Mouse (Mus musculus): Measurements from ENCODE around the gene Tnfrsf21. TPM values are rescaled to one million over a fixed set of nuclear protein-coding genes. Genes with fewer than 3 reads are reported as not detected.

Tnfrsf21 gene
- polyA plus RNA-seq, 1 experiment = 26.3 TPM

GRCm38 (mm10) chr17:43109501-43109900, 93.1 kb downstream of the Tnfrsf21 start:
- no peaks in the 10 kb centered on the region for H3K36me3 ChIP-seq (ENCODE audit: control insufficient read depth, insufficient read depth, low read length)
- TF ChIP-seq CTCF (IDR thresholded peaks at IDR 0.05; ENCODE audit: extremely low read depth, insufficient read depth, insufficient read length, insufficient replicate concordance) = no peak
- TF ChIP-seq POLR2A (IDR thresholded peaks at IDR 0.05; ENCODE audit: low read depth, low read length) = no peak
- no peak overlapping the region for H3K27ac ChIP-seq (ENCODE audit: insufficient read depth, low read length)
- 82% methylated on average over 4 of the region's 4 CpGs for WGBS
- H3K27me3 ChIP-seq (ENCODE audit: control insufficient read depth, insufficient read depth, low read length) = no peaks in the 10 kb centered on the region
- DNase-seq (ENCODE audit: low read depth in 1 of 2, low spot score in 2 of 2) = no peak
- no peaks in the 10 kb centered on the region for H3K4me1 ChIP-seq (ENCODE audit: control insufficient read depth, insufficient read depth, insufficient read length)
- no peak overlapping the region for H3K4me3 ChIP-seq (ENCODE audit: extremely low read depth, insufficient read depth, insufficient read length)

GRCm38 (mm10) chr17:43110168-43110885, 94.0 kb downstream of the Tnfrsf21 start:
- DNase-seq (ENCODE audit: low read depth in 1 of 2, low spot score in 2 of 2) = no peak
- no peak for TF ChIP-seq CTCF (IDR thresholded peaks at IDR 0.05; ENCODE audit: extremely low read depth, insufficient read depth, insufficient read length, insufficient replicate concordance)
- TF ChIP-seq POLR2A (IDR thresholded peaks at IDR 0.05; ENCODE audit: low read depth, low read length) = no peak

GRCm38 (mm10) chr17:43113391-43113984, 97.1 kb downstream of the Tnfrsf21 start:
- Histone ChIP-seq H3K27ac (ENCODE audit: insufficient read depth, low read length) (no peak overlapping the region), H3K4me3 (ENCODE audit: extremely low read depth, insufficient read depth, insufficient read length) (no peak overlapping the region), H3K27me3 (ENCODE audit: control insufficient read depth, insufficient read depth, low read length) (no peaks in the 10 kb centered on the region), H3K4me1 (ENCODE audit: control insufficient read depth, insufficient read depth, insufficient read length) (no peaks in the 10 kb centered on the region), H3K36me3 (ENCODE audit: control insufficient read depth, insufficient read depth, low read length) (no peaks in the 10 kb centered on the region)
- TF ChIP-seq POLR2A (IDR thresholded peaks at IDR 0.05; ENCODE audit: low read depth, low read length) (no peak), CTCF (IDR thresholded peaks at IDR 0.05; ENCODE audit: extremely low read depth, insufficient read depth, insufficient read length, insufficient replicate concordance) (no peak)
- no peak for DNase-seq (ENCODE audit: low read depth in 1 of 2, low spot score in 2 of 2)
- 92% methylated on average over 9 of the region's 9 CpGs for WGBS

More at GRCm38 (mm10) chr17:43110168-43110885, 94.0 kb downstream of the Tnfrsf21 start:
- Histone ChIP-seq H3K4me3 (ENCODE audit: extremely low read depth, insufficient read depth, insufficient read length) (no peak overlapping the region), H3K27ac (ENCODE audit: insufficient read depth, low read length) (no peak overlapping the region), H3K4me1 (ENCODE audit: control insufficient read depth, insufficient read depth, insufficient read length) (no peaks in the 10 kb centered on the region), H3K27me3 (ENCODE audit: control insufficient read depth, insufficient read depth, low read length) (no peaks in the 10 kb centered on the region), H3K36me3 (ENCODE audit: control insufficient read depth, insufficient read depth, low read length) (no peaks in the 10 kb centered on the region)
- 82% methylated on average over 9 of the region's 9 CpGs for WGBS

- 80% methylated on average over 8 of the region's 8 CpGs for WGBS
Measured at GRCm38 (mm10) chr17:43114086-43114581, 97.8 kb downstream of the Tnfrsf21 start.

GRCm38 (mm10) chr17:43114926-43115325, 98.6 kb downstream of the Tnfrsf21 start:
- WGBS = 95% methylated on average over 6 of the region's 6 CpGs
- Histone ChIP-seq H3K27ac (ENCODE audit: insufficient read depth, low read length) (no peak overlapping the region), H3K4me3 (ENCODE audit: extremely low read depth, insufficient read depth, insufficient read length) (no peak overlapping the region), H3K27me3 (ENCODE audit: control insufficient read depth, insufficient read depth, low read length) (no peaks in the 10 kb centered on the region), H3K36me3 (ENCODE audit: control insufficient read depth, insufficient read depth, low read length) (no peaks in the 10 kb centered on the region), H3K4me1 (ENCODE audit: control insufficient read depth, insufficient read depth, insufficient read length) (no peaks in the 10 kb centered on the region)
- no peak for DNase-seq (ENCODE audit: low read depth in 1 of 2, low spot score in 2 of 2)
- TF ChIP-seq CTCF (IDR thresholded peaks at IDR 0.05; ENCODE audit: extremely low read depth, insufficient read depth, insufficient read length, insufficient replicate concordance) (no peak), POLR2A (IDR thresholded peaks at IDR 0.05; ENCODE audit: low read depth, low read length) (no peak)

More at GRCm38 (mm10) chr17:43114086-43114581, 97.8 kb downstream of the Tnfrsf21 start:
- H3K36me3 ChIP-seq (ENCODE audit: control insufficient read depth, insufficient read depth, low read length) = no peaks in the 10 kb centered on the region
- TF ChIP-seq POLR2A (IDR thresholded peaks at IDR 0.05; ENCODE audit: low read depth, low read length) (no peak), CTCF (IDR thresholded peaks at IDR 0.05; ENCODE audit: extremely low read depth, insufficient read depth, insufficient read length, insufficient replicate concordance) (no peak)
- no peaks in the 10 kb centered on the region for H3K4me1 ChIP-seq (ENCODE audit: control insufficient read depth, insufficient read depth, insufficient read length)
- no peak overlapping the region for H3K27ac ChIP-seq (ENCODE audit: insufficient read depth, low read length)
- H3K4me3 ChIP-seq (ENCODE audit: extremely low read depth, insufficient read depth, insufficient read length) = no peak overlapping the region
- no peak for DNase-seq (ENCODE audit: low read depth in 1 of 2, low spot score in 2 of 2)
- no peaks in the 10 kb centered on the region for H3K27me3 ChIP-seq (ENCODE audit: control insufficient read depth, insufficient read depth, low read length)

GRCm38 (mm10) chr17:43116748-43117147, 100.4 kb downstream of the Tnfrsf21 start:
- Histone ChIP-seq H3K27ac (ENCODE audit: insufficient read depth, low read length) (no peak overlapping the region), H3K4me3 (ENCODE audit: extremely low read depth, insufficient read depth, insufficient read length) (no peak overlapping the region), H3K27me3 (ENCODE audit: control insufficient read depth, insufficient read depth, low read length) (no peaks in the 10 kb centered on the region), H3K36me3 (ENCODE audit: control insufficient read depth, insufficient read depth, low read length) (no peaks in the 10 kb centered on the region), H3K4me1 (ENCODE audit: control insufficient read depth, insufficient read depth, insufficient read length) (no peaks in the 10 kb centered on the region)
- TF ChIP-seq CTCF (IDR thresholded peaks at IDR 0.05; ENCODE audit: extremely low read depth, insufficient read depth, insufficient read length, insufficient replicate concordance) = no peak
- TF ChIP-seq POLR2A (IDR thresholded peaks at IDR 0.05; ENCODE audit: low read depth, low read length) = no peak
- no peak for DNase-seq (ENCODE audit: low read depth in 1 of 2, low spot score in 2 of 2)
- 87% methylated on average over 10 of the region's 10 CpGs for WGBS

GRCm38 (mm10) chr17:43119446-43119845, 103.1 kb downstream of the Tnfrsf21 start:
- WGBS = 89% methylated on average over 12 of the region's 12 CpGs
- no peak for DNase-seq (ENCODE audit: low read depth in 1 of 2, low spot score in 2 of 2)

More at GRCm38 (mm10) chr17:43119446-43119845, 103.1 kb downstream of the Tnfrsf21 start:
- TF ChIP-seq POLR2A (IDR thresholded peaks at IDR 0.05; ENCODE audit: low read depth, low read length) = no peak
- no peak for TF ChIP-seq CTCF (IDR thresholded peaks at IDR 0.05; ENCODE audit: extremely low read depth, insufficient read depth, insufficient read length, insufficient replicate concordance)
- H3K4me3 ChIP-seq (ENCODE audit: extremely low read depth, insufficient read depth, insufficient read length) = no peak overlapping the region
- H3K27ac ChIP-seq (ENCODE audit: insufficient read depth, low read length) = no peak overlapping the region
- H3K36me3 ChIP-seq (ENCODE audit: control insufficient read depth, insufficient read depth, low read length) = no peaks in the 10 kb centered on the region
- no peaks in the 10 kb centered on the region for H3K4me1 ChIP-seq (ENCODE audit: control insufficient read depth, insufficient read depth, insufficient read length)
- no peaks in the 10 kb centered on the region for H3K27me3 ChIP-seq (ENCODE audit: control insufficient read depth, insufficient read depth, low read length)
